Mouse (Mus musculus): ENCODE results near the gene Bub1. TPM values are rescaled to one million over a fixed set of nuclear protein-coding genes. Genes with fewer than 3 reads are reported as not detected.

Bub1 gene
- polyA plus RNA-seq, 1 experiment from 2014 or later, result 109 TPM

- peaks cover 95% of the 10 kb centered on the region for H3K36me3 ChIP-seq
- 79% methylated on average over 10 of the region's 10 CpGs for WGBS
- H3K9me3 ChIP-seq (replicated peaks), result no peaks in the 10 kb centered on the region
Observed at GRCm38 (mm10) chr2:127760429-127761000, 71.2 kb downstream of the Bub1 start.

DNA sequence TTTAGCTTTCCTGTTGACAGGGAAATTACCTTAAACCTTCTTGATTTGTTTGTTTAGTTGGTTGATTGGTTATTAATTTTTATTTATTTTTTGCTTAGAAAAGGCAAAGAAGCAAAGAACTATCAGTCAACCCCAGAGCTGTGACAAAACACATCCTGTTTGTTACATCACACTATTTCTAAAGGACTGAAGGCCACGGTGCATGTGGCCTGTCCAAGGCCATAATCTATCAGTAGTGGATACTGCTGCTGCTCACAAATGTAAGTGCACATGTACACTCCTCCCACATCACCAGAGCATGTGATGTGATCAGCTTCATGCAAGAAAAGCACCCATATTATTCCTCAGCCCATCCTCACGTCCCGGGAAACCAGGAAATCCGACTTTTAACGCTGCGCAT is 71.7 kb downstream of the Bub1 start:
- DNase-seq (ENCODE audit: low spot score), result no peak
- Histone ChIP-seq H3K9me3 (replicated peaks) (no peaks in the 10 kb centered on the region), H3K36me3 (peaks cover 95% of the 10 kb centered on the region), H3K4me3 (no peak overlapping the region), H3K27me3 (ENCODE audit: low read depth, poor library complexity, severe bottlenecking) (no peaks in the 10 kb centered on the region), H3K27ac (replicated peaks) (0 out of 2 replicates have a peak overlapping the region, but pooled peaks have one; percentile 9), H3K4me1 (0 out of 2 replicates have a peak, but pooled peaks cover 3% of the 10 kb centered on the region)
- 89% methylated on average over 6 of the region's 6 CpGs for WGBS

More at GRCm38 (mm10) chr2:127760429-127761000, 71.2 kb downstream of the Bub1 start:
- 0 out of 2 replicates have a peak, but pooled peaks cover 3% of the 10 kb centered on the region for H3K4me1 ChIP-seq
- H3K27me3 ChIP-seq (ENCODE audit: low read depth, poor library complexity, severe bottlenecking), result no peaks in the 10 kb centered on the region
- 0 out of 2 replicates have a peak overlapping the region, but pooled peaks have one; percentile 9 for H3K27ac ChIP-seq (replicated peaks)
- DNase-seq (ENCODE audit: low spot score), result no peak
- H3K4me3 ChIP-seq, result no peak overlapping the region

- Histone ChIP-seq H3K9me3 (replicated peaks) (no peaks in the 10 kb centered on the region), H3K27me3 (ENCODE audit: low read depth, poor library complexity, severe bottlenecking) (no peaks in the 10 kb centered on the region), H3K27ac (replicated peaks) (no peak overlapping the region), H3K4me3 (no peak overlapping the region), H3K36me3 (peaks cover 94% of the 10 kb centered on the region), H3K4me1 (0 out of 2 replicates have a peak, but pooled peaks cover 3% of the 10 kb centered on the region)
- WGBS, result 90% methylated on average over 5 of the region's 5 CpGs
- DNase-seq (ENCODE audit: low spot score), result no peak
Observed at GRCm38 (mm10) chr2:127759157-127759880, 72.3 kb downstream of the Bub1 start.

GRCm38 (mm10) chr2:127757171-127757570 is 74.5 kb downstream of the Bub1 start:
- H3K9me3 ChIP-seq (replicated peaks), result no peaks in the 10 kb centered on the region
- H3K36me3 ChIP-seq, result peaks cover 87% of the 10 kb centered on the region
- DNase-seq (ENCODE audit: low spot score), result no peak
- H3K4me1 ChIP-seq, result 0 out of 2 replicates have a peak, but pooled peaks cover 3% of the 10 kb centered on the region
- 52% methylated on average over 8 of the region's 8 CpGs for WGBS
- peak overlapping the region; percentile 17; the same call in 1 of the 2 replicates for H3K27ac ChIP-seq (replicated peaks)
- H3K4me3 ChIP-seq, result no peak overlapping the region
- no peaks in the 10 kb centered on the region for H3K27me3 ChIP-seq (ENCODE audit: low read depth, poor library complexity, severe bottlenecking)

DNA sequence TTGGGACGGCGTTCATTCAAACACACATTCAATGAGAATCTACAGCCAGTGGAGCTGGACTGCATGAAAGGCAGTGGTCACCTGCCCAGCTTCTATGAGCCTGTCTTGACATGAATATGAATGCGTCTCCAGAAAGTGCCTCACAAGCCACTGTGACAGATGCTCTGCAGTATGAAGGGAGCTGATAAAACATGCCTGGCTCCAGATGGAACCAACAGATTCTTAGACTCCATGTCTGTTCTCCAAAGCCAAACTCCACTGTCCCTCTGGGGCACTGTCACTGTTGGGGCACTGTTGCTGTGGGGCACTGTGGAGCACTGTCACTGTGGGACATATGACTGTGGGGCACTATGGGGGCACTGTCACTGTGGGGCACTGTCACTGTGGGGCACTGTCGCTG is 77.6 kb downstream of the Bub1 start:
- H3K4me1 ChIP-seq, result 0 out of 2 replicates have a peak, but pooled peaks cover 3% of the 10 kb centered on the region
- no peaks in the 10 kb centered on the region for H3K27me3 ChIP-seq (ENCODE audit: low read depth, poor library complexity, severe bottlenecking)
- H3K36me3 ChIP-seq, result peaks cover 57% of the 10 kb centered on the region
- no peak overlapping the region for H3K4me3 ChIP-seq
- DNase-seq (ENCODE audit: low spot score), result no peak
- no peaks in the 10 kb centered on the region for H3K9me3 ChIP-seq (replicated peaks)
- WGBS, result 94% methylated on average over 4 of the region's 4 CpGs
- no peak overlapping the region for H3K27ac ChIP-seq (replicated peaks)

- DNase-seq (ENCODE audit: low spot score), result no peak
- H3K36me3 ChIP-seq, result peaks cover 38% of the 10 kb centered on the region
- H3K4me3 ChIP-seq, result no peak overlapping the region
- H3K4me1 ChIP-seq, result 0 out of 2 replicates have a peak, but pooled peaks cover 2% of the 10 kb centered on the region
- WGBS, result 85% methylated on average over 11 of the region's 11 CpGs
- H3K27ac ChIP-seq (replicated peaks), result no peak overlapping the region
- no peaks in the 10 kb centered on the region for H3K27me3 ChIP-seq (ENCODE audit: low read depth, poor library complexity, severe bottlenecking)
- H3K9me3 ChIP-seq (replicated peaks), result no peaks in the 10 kb centered on the region
Observed at GRCm38 (mm10) chr2:127751849-127752610, 79.6 kb downstream of the Bub1 start.

Other genes with a start within 250 kb of the Bub1 start
- 7.6 and 9.6 TPM in 2 replicates for gene Zfp661, start 244.8 kb downstream of the Bub1 start, polyA plus RNA-seq (2016; fragmentation: Nextera tagmentation; extraction: Ambion mirVana)
- gene Mrps5, start 244.6 kb downstream of the Bub1 start, polyA plus RNA-seq (2016; fragmentation: Nextera tagmentation; extraction: Ambion mirVana), result 169 and 178 TPM in 2 replicates
- 0.62 and 1.0 TPM in 2 replicates for gene Mal, start 175.2 kb downstream of the Bub1 start, polyA plus RNA-seq (2016; fragmentation: Nextera tagmentation; extraction: Ambion mirVana)
- 0.56 and 0.93 TPM in 2 replicates for gene Mall, start 101.9 kb downstream of the Bub1 start, polyA plus RNA-seq (2016; fragmentation: Nextera tagmentation; extraction: Ambion mirVana)
- gene Nphp1, start 43.0 kb downstream of the Bub1 start, polyA plus RNA-seq (2016; fragmentation: Nextera tagmentation; extraction: Ambion mirVana), result 42.2 and 45.1 TPM in 2 replicates
- gene Mtln, start 39.4 kb downstream of the Bub1 start, polyA plus RNA-seq (2016; fragmentation: Nextera tagmentation; extraction: Ambion mirVana), result 26.5 and 30.3 TPM in 2 replicates
- 0.05 and 0.07 TPM in 2 replicates for gene Acoxl, start 7.0 kb upstream of the Bub1 start, polyA plus RNA-seq (2016; fragmentation: Nextera tagmentation; extraction: Ambion mirVana)